Mouse (Mus musculus) thymus, postnatal 25 days (tissue): ENCODE data around the gene Grik3.
A peak's percentile ranks its signal among the peaks of the same experiment; 100 is the strongest.
"Not testable (repeated sequence)": the region's sequence is repeated elsewhere in the genome, so short reads cannot be mapped to it uniquely, and the experiment has no call there.

Experiments used
- DNase-seq: peaks from one replicate; pipeline ENCODE4 v3.0.0; 2022

The Grik3 gene

DNA sequence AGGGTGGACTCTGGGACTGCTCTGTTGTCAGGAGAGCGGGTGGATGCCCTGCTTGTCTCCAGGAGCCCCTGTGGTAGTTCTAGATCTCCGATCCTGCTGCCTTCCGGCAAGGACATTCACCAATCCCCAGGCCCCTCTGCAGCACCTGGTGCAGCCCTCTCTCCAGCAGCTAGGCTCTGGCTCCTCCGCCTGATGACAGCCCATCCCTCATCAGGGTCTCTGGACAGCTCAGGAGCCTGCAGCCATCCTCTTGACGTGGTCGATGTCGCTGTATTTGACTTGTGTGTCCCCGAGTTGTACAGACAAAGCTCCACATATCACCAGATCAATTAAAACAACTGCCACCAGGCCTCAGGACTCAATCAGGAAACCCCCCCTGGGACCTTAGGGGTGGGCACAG is 110.1 kb downstream of the Grik3 start:
- DNase-seq = no peak

DNA sequence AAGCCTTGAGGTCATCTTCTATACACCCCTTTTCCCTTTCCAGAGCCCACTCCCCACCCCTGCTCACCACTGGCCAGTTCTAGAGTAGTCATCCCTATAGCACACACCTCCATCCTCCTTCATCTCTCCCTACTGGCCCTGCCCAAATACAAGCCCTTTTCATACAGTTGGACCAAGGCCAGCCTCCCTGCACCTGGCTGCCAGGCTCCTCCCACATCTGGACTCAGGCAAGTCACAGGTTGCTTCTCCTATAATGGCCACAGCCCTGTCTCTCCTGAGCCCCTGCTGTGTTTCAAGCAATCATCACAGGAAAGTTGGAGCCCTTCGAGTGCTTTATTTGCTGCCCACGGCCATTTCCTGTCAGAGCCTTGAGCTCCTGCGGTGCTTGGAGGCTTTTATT is 110.8 kb downstream of the Grik3 start:
- DNase-seq = no peak

DNA sequence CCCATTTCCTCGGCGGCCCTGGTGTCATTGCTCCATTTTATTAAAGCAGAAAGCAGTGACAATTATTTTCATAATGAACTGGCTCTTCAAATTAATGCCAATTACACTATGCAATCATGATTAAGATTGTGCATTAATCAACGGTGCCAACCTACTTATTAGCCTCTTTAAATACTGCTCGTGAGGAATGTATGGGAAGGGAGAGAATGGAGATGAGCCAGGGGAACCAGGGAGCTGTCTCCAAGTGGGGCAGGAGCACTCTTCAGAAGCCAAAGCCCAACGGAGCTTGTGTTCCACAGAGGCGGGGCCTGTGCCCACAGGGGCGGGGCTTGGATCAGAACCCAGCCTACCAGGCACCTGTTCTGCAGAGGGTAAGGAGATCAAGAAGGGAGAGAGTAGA is 114.0 kb downstream of the Grik3 start:
- DNase-seq = no peak

DNA sequence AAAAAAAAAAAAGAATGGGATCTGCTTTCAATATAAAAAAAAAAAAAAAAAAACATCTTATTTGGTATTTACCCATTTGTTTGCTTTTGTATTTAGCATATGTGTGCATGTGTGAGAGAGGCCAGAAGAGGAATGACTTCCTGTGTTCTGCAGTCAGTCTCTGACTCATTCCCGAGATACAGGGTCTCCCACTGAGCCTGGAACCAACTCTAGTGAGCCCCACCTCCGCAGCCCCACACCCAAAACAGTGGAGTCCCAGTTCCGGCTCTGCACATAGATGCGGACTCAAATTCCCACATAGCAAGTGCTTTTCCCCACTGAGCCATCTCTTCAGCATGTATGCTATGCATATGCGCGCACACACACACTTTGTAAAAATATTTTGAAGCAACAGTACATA is 115.6 kb downstream of the Grik3 start:
- DNase-seq = no peak

GRCm38 (mm10) chr4:125607397-125608042 is 117.0 kb downstream of the Grik3 start:
- no peak for DNase-seq

DNA sequence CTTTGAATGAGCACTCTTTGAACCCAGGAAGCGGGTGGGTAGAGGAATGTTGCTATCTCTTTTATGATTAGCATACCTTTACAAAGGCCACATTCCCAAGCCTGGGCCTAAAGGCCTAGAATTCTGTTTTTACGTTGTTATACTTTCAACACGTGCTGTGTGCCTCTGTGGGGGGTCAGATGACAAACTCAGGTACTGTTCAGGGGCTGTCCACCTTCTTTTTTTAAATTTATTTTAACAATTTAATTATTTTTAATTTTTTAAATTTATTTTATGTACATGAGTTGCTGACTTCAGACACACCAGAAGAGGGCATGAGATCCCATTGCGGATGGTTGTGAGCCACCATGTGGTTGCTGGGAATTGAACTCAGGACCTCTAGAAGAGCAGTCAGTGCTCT is 118.4 kb downstream of the Grik3 start:
- not testable (repeated sequence) for DNase-seq

DNA sequence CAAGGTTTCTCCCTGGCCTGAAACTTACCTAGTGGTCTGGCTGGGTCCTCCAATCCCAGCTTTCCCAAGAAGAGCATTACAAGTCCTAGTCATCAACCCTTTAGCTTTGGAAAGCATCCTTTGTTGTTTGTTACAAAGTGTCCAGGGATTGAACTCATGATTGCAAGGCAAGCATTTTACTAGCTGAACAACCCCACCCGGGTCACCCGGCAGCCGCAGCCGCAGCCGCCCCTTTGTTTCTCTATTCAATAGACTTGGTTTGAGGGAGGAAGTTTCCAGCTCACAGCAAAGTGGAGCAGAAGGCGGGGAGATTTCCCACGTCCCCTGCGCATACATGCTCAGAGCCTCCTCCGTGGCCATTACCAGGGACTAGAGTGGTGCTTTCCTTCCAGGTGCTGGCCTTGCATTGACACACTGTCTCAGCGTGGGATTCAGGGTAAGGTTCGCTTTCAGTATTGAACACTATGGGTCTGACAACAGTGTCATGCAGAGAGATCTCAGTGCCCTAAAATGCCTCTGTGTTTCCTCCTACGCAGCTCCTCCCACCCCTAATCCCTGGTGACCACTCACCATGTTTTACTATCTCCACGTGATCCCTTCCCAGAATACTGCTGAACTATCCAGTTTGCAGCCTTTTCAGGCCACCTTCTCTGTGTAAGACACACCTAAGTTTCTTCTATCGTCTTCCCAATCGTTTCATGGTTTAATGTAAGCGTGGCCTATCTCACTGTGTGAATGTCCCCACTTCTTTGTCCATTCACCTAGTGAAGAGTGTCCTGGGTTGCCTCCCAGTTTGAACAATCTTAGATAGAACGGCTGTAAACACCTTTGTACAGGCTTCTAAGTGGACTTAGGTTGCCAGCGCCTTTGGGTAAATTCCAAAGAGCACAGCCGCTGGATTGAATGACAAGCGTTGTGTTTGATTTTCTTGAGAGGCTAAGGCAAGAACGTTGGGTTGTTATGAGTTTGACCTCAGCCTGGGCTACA is 119.1 kb downstream of the Grik3 start:
- DNase-seq = no peak

- no peak for DNase-seq
These were observed 127.4 kb downstream of the Grik3 start for GRCm38 (mm10) chr4:125617851-125618250.

DNA sequence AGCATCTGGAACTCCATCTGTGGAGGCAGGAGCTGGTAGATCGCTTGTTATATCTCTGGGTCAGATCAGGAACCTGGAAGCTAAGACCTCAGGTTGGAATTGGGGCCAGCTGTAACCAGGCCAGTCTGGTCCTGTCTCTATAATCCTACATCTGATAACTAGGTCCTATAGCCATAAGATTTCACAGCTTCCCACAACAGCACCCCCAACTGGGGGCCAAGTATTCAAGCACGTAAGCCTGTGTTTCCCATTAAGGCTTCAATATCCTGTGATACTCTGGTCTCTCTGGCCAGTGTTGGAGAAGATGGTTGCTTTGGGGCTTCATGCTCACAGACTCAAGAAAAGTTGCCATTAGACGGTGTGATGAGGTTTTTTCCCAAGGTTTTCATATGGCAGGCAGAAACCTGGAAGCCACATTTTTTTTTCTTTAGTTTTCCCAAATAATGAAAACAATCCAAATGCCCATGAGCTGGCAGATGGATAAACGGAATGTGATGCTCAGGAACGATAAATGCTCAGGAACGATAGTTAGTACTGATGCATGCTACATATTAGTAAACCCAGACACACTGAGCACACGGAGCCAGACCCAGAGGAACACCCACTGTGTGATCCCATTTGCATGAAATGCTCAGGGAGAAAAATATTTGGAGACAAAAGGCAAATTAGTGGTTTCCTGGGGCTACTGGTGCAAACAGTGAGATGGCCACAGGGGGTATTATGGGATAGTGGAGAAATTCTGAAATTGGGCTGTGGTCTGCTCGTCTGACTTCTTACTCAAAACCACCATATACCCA is 128.2 kb downstream of the Grik3 start:
- no peak for DNase-seq

DNA sequence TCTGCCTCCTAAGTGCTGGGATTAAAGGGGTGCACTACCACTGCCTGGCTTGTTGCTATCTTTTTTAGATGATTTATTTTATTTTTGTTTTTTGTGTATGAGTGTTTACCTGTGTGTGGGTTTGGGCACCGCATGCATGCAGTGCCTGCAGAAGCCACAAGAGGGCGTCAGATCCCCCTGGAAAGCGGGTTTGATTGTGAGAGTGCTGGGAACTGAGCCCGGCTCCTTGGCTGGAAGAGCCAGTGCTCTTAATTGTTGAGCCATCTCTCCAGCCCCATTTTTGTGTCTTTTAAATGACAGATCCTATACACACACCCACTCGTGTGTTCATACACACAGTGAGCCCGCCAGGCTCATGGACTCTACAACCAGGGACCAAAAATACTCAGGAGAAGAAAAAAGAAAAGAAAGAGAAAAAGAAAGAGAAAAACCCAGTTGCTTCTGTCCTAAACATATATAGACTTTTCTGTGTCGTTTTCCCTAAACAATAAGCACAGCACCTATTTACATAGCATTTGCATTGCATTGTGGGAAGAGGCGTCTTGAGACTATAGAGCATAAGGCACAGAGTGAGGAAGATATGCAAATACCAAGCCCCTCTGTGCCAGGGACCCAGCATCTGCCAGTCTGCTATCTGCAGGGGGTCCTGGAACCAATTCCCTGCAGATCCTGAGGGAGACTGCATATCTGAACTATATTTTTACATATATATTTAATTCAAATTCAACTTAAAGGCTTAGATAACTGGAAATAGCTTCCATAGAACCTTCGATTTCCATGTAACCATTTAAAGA is 134.6 kb downstream of the Grik3 start:
- DNase-seq = no peak

DNA sequence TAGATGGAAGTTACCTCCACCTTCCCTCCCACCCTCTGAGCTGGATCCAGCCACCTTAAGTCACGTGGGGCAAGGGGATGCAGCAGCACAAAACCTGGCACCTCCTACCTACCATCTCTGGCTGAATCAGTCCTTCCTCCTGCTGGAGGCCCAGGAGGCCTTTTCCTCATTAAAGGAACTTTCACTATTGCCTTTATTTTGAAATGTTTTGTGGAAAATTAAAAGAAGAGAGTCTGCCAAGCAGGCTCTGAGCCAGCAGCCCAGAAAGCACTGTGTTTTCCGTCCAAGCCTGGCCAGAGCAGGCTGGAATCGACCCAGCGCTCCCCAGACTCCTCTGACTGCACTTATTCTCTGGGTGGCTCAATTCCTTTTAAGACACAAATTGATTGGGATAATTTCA is 139.0 kb downstream of the Grik3 start:
- no peak for DNase-seq

GRCm38 (mm10) chr4:125635037-125635436 is 144.5 kb downstream of the Grik3 start:
- DNase-seq = peak; percentile 16

DNA sequence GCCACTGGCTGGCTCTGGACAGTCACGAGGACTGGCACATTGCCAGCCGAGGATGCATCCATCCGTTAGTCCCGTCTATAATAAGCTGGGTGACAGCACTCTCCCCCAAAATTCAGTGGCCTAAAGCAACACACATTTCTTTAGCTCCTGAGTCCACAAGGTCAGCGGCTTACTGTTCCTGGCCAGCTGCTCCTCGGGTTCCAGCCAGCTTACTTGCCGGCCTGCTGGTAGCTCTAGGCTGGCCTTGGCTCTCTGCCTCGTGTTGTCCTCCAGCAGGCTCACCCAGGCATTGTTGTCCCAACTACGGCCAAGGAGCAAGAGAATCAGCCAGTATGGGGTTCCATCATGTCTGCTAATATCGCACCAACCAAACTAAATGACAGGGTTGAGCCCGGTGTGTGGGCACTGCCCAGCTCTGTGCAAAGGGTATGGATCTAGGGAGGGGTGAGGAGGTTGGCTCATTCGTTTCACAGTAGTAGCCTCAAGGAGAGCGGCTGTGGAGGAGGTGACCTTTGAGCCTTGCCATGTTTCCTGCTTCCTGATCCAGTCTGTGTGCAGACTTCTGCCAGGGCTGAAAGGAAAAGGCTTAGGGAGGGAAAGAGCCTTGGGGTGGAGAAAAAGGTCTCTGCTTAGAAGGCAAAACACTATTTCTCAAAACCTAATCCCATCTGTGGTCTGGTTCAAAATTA is 146.3 kb downstream of the Grik3 start:
- no peak for DNase-seq

GRCm38 (mm10) chr4:125637364-125637763 is 146.9 kb downstream of the Grik3 start:
- DNase-seq = no peak

GRCm38 (mm10) chr4:125640520-125640919 is 150.0 kb downstream of the Grik3 start:
- no peak for DNase-seq

DNA sequence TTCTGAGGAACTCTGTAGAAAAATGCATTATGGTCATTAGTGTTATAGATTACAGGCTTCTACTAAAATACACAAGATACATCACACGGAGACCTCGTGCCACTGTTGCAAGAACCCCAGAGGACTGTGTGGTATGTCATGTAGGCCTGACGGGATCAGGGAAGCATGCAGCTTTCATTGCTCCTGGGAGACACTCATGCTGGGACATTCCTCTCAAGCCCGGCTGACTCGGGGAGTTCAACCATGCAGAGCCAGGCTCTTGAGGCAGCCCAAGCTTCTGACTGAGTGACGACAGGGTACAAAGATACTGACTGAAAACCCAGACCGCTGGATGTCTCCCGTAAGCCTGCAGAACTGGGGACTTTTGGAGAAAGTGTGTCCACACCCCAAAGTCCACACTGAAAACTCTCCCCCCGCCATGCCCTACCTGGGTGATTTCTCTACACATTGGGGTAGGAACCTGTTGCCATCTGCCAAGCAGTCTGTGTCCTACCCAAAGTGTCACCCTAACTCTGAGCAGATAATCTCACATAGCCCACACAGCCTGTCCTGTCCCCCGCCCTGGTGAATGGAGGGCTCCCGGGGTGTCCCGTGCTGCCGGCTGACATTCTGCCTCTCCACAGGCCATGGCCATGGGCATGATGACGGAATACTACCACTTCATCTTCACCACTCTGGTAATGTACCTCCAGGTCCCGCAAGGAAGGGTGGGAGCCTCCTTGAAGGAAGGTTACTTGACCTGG is 150.6 kb downstream of the Grik3 start:
- no peak for DNase-seq

DNA sequence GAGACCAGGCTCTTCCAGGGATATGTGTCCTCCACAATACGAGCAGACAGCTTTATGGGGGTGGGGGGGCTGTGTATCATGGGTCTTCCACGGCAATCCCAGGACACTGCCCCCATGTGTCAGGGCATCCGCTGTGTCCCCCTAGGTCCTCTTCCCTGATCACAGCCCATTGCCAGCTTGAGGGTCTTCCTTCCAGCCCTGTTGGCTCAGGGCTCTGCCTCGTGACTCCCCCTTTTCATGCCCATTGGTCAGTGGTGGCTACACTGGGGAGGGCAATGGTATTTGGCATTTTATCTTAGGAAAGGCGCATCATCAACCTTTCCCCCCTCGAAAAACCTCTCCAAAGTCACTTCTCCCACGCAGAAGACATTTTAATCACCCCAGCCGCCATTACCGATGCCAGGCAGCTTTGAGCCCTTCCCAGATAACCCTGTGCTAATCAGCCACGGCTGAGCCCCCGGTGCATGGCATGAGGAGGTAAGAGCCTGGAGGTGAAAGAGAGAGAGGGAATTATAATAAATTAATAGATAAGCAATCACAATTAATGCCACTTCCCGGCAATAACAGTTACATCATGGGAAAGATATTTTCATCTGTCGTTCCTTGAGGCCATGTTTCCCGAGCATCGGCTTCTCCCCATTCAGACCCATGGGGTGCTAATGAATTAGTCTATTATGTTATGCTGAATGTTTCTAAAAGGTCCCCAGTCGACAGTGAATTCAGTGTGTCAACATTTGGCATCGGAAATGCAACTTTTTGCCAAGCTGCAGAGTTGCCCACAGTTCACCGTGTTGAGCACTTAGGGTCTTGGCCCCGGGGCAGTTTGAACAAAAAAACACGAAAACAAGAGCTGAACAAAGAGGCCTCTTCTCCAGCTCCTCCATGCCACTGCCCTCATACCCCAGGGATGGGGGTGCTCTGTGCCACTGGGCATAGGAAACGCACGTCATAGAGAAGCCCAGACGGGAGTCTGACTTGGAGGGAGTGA is 154.4 kb downstream of the Grik3 start:
- no peak for DNase-seq

GRCm38 (mm10) chr4:125651676-125652246 is 161.3 kb downstream of the Grik3 start:
- DNase-seq = no peak

DNA sequence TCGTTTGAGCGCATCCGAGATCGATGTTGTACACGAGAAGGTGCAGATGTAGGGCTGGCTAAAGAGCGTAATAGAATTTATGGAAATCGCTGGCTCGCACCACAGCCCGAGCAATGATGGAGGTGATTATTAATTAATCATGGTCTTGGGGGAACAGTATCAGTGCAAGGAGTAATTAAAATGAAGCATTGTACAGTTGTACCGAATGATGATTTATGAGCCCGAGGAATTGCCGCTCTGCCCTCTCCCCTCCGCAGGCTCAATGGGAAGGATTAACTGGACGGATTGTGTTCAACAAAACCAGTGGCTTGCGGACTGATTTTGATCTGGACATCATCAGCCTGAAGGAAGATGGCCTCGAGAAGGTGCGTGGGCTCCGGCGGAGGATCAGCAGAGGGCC is 165.5 kb downstream of the Grik3 start:
- DNase-seq = no peak

DNA sequence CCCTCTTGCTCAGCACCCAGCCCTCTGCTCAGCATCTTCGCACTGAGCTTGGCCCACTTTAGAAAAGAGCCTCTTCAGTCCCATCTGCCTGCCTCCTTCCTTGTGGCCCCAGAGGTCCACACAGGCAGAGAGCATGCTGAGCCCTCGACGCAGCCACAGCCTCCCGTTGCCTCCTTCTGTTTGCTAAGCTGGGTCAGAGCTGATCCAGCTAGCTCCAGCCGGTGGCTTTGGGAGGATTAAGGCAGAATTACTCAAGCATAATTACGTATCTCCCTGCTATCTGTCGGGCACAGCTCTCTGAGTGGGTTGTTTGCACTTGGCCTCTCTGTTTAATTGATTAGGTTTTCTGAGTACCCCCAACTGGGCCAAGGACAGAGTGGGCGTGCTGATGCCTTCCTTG is 167.9 kb downstream of the Grik3 start:
- DNase-seq = no peak
